Mouse (Mus musculus): ENCODE measurements around the gene Bud31.
A peak's percentile ranks its signal among the peaks of the same experiment; 100 is the strongest.
"Not testable (repeated sequence)": the region's sequence is repeated elsewhere in the genome, so short reads cannot be mapped to it uniquely, and the experiment has no call there.

Bud31 gene

DNA sequence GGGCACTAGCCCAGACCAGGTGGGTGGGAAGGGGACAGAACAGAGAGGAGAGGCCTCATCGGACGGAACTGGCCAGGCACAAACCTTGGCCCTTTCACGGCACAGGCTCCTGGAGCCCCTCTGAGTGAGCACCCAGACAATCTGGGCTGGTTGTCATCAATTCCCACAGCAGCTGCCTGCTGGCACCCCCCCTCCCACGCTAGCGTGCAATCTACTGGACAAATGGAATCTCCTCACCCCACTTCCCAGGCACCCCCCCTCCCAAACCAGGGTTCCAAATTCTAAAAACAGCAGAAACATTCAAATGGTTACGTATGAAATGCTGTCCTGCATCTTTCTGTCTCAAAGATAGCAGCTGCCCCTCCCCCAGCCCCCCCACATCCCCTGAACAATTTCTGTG, 10.4 kb upstream of the Bud31 start:
- not testable (repeated sequence) for DNase-seq

- DNase-seq, result no peak
These were observed 10.0 kb upstream of the Bud31 start for GRCm38 (mm10) chr5:145130191-145130590.

- no peak for DNase-seq
These were observed 9.2 kb upstream of the Bud31 start for GRCm38 (mm10) chr5:145130995-145131394.

DNA sequence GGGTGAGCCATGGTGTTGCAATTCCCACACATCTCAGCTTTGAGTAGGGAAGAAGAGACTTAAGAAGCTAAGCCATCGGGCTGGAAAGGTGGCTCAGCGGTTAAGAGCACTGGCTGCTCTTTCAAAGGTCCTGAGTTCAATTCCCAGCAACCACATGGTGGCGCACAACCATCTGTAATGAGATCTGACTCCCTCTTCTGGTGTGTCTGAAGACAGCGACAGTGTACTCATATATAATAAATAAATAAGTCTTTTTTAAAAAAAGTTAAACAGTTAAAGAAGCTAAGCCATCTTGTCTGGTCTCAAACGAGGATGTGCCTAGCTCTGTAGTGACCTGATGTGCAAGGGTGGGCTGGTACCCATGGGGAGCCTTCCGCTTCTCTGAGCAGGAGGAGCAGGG, 6.9 kb upstream of the Bud31 start:
- not testable (repeated sequence) for DNase-seq

- DNase-seq, result no peak
These were observed 1.3 kb upstream of the Bud31 start for GRCm38 (mm10) chr5:145138836-145139235.

DNA sequence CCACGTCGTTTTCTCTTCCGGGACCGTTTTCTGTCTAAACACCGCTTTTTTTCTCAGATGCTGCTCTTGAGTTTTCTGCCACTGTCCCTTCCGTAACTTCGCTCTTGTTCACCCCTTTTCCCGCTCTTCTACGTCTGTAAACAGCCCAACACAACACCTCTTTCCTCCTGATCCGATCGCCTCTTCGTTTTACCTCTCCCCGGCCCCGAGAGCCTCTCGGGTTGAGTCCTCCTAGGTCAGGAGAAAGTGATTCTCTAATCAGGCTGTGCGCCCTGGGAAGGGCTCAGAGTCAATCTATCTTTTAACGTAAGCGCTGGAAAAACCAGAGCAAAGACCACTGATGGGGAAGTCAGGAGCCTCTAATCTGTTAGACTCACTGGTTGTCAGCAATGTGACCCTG, 449 bp downstream of the Bud31 start:
- DNase-seq, result no peak

- DNase-seq, result peak; percentile 44
These were observed 7.6 kb downstream of the Bud31 start for GRCm38 (mm10) chr5:145147748-145148147.

DNA sequence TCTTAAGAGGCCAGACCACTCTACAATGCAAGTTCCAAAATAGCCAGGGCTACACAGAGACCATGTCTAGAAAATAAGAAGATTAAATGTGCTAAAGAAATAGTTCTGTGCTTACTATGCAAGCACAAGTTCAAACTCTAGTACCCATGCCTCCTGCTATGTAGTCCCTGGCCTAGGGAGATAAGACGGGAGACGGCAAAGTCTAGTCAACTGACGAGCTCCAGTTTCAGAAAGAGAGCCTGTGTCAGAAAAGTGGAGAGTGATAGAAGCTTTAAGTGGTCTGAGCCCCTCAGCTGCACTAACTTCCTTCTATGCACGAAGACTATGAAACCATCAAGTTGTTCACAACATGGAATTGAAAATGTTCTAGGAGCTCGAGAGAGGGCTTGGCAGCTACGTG, 9.1 kb downstream of the Bud31 start:
- no peak for DNase-seq

DNA sequence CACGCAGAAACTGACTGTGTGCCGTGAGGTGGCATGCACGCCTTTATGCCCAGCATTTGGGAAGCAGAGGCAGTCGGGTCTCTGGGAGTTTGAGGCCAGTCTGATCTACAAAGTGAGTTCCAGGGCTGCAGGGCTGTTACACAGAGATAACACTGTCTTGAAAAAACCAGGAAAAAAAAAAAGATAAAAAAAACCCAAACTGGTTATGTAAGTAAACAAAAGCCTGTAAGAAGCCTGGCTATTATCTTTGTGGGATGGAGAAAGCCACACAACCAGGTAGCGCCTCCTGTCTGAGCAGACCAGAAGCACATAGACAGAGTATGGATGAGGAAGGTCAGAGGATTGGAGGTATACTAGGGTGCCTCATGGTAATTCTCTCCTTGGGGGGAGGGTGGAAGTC, 12.5 kb downstream of the Bud31 start:
- DNase-seq, result no peak

- DNase-seq, result no peak
These were observed 21.2 kb downstream of the Bud31 start for GRCm38 (mm10) chr5:145161361-145161760.

- DNase-seq, result peak; percentile 24
These were observed 24.5 kb downstream of the Bud31 start for GRCm38 (mm10) chr5:145164710-145165109.

DNA sequence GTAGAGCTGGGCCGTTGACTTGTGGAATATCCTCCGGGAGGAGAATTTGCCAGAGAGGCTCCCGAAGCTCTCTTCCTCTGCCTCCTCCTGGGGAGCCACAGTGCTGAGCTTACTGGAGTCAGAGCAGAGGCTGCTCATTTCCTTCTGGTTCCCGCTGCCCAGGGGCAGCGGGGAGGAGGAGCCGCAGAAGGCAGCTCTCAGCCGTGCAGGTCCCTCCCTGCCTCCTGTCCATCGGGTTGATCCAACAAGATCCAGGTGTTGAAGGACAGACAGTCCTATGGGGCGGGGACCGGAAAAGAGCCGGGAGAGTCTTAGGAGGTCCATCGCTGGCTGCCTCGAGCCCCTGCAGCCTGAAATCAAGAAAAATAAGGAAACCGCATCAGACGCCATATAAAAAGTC, 25.0 kb downstream of the Bud31 start:
- no peak for DNase-seq

GRCm38 (mm10) chr5:145166536-145167305, 26.6 kb downstream of the Bud31 start, which contains the start of the genes Ptcd1 and Cpsf4:
Gene Ptcd1 (minus strand): TSS chr5:145167108.
Gene Cpsf4 (plus strand): TSS chr5:145167213.
- peak; percentile 99 for DNase-seq

DNA sequence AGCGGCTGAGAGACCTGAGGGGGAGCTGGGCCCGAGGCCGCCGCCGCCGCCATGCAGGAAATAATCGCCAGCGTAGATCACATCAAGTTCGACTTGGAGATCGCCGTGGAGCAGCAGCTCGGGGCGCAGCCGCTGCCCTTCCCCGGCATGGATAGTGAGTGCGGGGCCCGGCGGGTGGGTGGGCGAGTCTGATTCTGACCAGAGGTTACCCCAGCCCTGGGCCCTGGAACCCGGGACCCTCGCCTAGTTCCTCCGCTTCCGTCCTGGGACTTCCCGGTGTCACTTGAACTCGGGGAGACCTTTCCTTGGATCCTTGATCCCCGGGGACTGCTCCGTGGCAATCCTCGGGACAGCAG, 27.1 kb downstream of the Bud31 start:
- no peak for DNase-seq

DNA sequence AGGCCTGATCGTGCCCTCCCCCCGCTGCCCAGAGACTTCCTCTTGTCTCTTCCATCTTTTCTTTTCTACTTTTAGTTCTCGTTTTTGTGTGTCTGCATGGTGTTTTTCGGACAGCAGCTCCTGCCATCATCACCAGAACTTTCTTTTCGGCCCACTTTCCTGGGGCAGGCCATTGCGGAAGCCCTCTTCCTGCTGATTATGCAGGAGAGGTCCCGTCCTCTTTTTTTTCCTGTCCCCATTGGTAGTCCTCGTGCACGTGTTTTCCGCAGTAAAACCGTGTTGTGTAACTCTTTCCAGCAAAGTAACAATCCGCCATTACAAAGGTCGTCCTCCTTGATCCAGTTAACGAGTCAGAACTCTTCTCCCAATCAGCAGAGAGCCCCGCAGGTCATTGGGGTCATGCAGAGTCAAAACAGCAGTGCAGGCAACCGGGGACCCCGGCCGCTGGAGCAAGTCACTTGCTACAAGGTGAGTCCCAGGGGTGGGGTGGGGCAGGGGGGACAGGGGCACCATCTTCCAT, 38.4 kb downstream of the Bud31 start:
- no peak for DNase-seq

GRCm38 (mm10) chr5:145185244-145185643, 45.1 kb downstream of the Bud31 start:
- no peak for DNase-seq

DNA sequence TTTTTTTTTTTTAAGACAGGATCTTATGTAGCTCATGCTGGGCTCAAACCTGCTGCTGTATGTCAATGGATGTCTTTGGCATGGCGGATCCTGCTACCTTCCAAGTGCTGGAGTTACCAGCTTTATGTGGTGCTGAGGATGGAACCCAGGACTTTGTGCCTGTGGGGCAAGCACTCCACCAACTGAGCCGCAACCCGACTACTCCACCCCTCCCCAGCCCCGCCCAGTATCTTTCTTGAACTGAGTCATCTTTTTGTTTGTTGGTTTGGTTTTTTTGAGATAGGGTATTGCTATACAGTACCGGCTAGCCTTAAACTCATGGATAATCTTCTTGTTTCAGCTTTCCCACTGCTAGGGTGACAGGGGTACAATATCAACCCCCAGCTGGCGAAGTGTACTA, 49.3 kb downstream of the Bud31 start:
- DNase-seq, result no peak

GRCm38 (mm10) chr5:145190373-145190772, 50.2 kb downstream of the Bud31 start:
- no peak for DNase-seq

DNA sequence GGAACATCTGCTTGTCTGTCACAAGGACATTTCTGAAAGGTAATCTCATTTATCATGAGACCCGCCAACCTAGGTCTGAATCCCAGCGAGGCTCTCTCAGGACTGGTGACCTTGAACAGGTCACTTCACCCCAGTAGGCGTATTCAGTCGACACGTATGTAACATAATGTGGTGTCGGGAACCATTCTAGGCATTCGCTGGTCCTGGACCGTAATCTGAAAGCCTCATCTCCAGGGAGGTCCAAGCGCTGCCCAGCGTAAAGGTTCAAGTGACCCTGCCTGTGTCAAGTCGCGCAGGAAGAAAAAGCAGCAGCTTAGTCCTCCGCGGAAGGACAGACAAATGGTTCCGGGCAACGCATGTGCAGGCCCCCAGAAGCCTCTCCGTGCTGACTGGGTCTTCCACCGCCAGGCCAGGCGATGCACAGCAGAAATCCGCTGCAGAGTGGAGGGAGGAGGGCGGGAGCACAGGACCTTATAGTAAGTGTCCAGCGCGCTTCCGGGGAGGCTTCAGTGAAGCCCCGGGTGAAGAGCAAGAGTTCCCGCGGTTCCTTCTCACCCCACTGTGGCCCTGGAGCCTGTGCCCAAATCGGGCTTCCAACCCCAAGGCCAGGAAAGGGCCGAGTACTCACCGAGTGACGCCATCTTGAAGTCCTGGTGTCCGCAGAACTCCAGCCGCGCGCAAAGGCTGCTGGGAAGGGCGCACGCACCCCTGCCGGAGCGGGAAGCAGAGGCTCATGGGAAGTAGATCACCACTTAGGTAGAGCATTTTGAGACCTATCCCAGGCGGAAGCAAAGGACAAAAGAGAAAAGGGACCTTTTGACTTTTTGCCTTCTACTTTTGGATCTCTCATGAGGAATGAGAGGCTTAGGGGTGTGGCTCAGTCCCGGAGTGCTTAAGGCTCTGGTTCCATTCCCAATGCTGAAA, 51.0 kb downstream of the Bud31 start:
- DNase-seq, result peak; percentile 95

DNA sequence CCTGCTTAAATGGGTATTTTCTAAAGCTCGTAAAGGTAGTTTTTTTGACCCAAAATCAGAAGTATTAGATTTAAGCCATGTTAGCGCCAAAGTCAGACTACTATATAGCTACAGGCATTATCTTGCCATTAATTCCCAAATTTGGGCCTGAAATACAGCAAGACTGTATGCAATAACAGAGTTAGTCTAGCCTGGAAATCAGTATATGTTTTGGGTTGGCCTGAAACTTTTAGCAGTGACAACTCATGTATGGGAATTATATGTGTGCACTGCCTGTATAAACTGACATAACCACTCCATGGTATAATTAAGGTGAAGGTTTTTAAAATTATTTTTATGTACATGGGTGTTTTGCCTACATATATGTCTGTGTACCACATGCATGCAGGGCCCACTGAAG, 51.8 kb downstream of the Bud31 start, which contains the start of gene Atp5j2:
Gene Atp5j2 (minus strand): TSS at position 101 of the 400 bp plus-strand sequence.
- no peak for DNase-seq

All from kidney, postnatal 14 days (tissue).